Mouse (Mus musculus) macrophage (primary cell): ENCODE data around the gene Enox1. TPM values are rescaled to one million over a fixed set of nuclear protein-coding genes. Genes with fewer than 3 reads are reported as not detected.

Experiments used
- H3K27ac ChIP-seq: fragments of 350-480 bp; formaldehyde crosslinking; 2 replicates; pipeline ENCODE4 v1.9.0; 2021
- H3K36me3 ChIP-seq: fragments of 350-480 bp; formaldehyde crosslinking; 2 replicates; pipeline ENCODE4 v1.9.0; 2021; ENCODE audit errors: inconsistent target
- H3K4me3 ChIP-seq: fragments of 350-480 bp; formaldehyde crosslinking; 2 replicates; pipeline ENCODE4 v1.9.0; 2021; ENCODE audit errors: inconsistent target
- H3K79me2 ChIP-seq: fragments of 350-480 bp; formaldehyde crosslinking; 2 replicates; pipeline ENCODE4 v1.9.0; 2021; ENCODE audit errors: inconsistent target
- WGBS: methylation state at CpG from one replicate; pipeline ENCODE4 v1.1.7; 2026; ENCODE audit warnings: inconsistent platforms; ENCODE audit not compliant: missing documents; 5-methylcytosine and 5-hydroxymethylcytosine counted together
- polyA plus RNA-seq: library from polyadenylated mRNA; stranded (reverse); fragments of 250-400 nt; gene quantifications from 3 replicates; pipeline ENCODE4 v1.2.4, GENCODE M21; 2018; ENCODE audit warnings: inconsistent platforms

Gene Enox1
- polyA plus RNA-seq, 1 experiment from 2014 or later, result not detected

GRCm38 (mm10) chr14:77343662-77344340 lies 187.2 kb downstream of the Enox1 start:
- Histone ChIP-seq H3K4me3 (no peak overlapping the region), H3K27ac (peak overlapping the region; percentile 27; the same call in 1 of the 2 replicates), H3K79me2 (no peaks in the 10 kb centered on the region), H3K36me3 (no peaks in the 10 kb centered on the region)
- 31% methylated on average over 11 of the region's 11 CpGs for WGBS

DNA sequence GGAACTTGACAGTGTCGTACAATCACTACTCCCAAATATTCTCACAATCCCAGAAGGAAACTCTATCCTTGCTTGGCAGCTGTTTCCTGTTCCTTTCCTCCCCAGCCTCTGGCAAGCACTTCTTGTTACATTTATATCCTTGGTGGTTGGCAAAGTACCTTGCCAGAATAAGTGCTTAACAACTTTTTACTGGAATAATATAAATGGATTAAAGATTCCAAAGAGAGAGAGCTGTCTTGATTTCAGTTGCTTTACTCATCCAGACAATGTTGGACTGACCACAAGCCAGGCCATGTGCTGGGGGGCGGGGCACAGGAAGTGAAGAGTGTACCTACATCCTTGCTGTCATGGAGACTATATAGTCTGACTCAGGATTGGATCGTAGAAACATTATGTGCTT lies 189.7 kb downstream of the Enox1 start:
- WGBS, result 92% methylated on average over 3 of the region's 3 CpGs
- H3K79me2 ChIP-seq, result no peaks in the 10 kb centered on the region
- no peak overlapping the region for H3K4me3 ChIP-seq
- no peak overlapping the region for H3K27ac ChIP-seq
- no peaks in the 10 kb centered on the region for H3K36me3 ChIP-seq

GRCm38 (mm10) chr14:77351803-77352352 lies 195.3 kb downstream of the Enox1 start:
- Histone ChIP-seq H3K79me2 (no peaks in the 10 kb centered on the region), H3K36me3 (no peaks in the 10 kb centered on the region), H3K4me3 (no peak overlapping the region), H3K27ac (no peak overlapping the region)
- whole genome bisulfite sequencing, result 88% methylated on average over 2 of the region's 2 CpGs

GRCm38 (mm10) chr14:77362662-77363061 lies 206.1 kb downstream of the Enox1 start:
- H3K27ac ChIP-seq, result no peak overlapping the region
- no peaks in the 10 kb centered on the region for H3K79me2 ChIP-seq
- 89% methylated on average over 4 of the region's 4 CpGs for WGBS
- H3K36me3 ChIP-seq, result no peaks in the 10 kb centered on the region
- H3K4me3 ChIP-seq, result no peak overlapping the region

- WGBS, result 89% methylated on average over 8 of the region's 8 CpGs
- Histone ChIP-seq H3K4me3 (no peak overlapping the region), H3K27ac (no peak overlapping the region), H3K79me2 (no peaks in the 10 kb centered on the region), H3K36me3 (no peaks in the 10 kb centered on the region)
Observed at GRCm38 (mm10) chr14:77368411-77368810, 211.8 kb downstream of the Enox1 start.

DNA sequence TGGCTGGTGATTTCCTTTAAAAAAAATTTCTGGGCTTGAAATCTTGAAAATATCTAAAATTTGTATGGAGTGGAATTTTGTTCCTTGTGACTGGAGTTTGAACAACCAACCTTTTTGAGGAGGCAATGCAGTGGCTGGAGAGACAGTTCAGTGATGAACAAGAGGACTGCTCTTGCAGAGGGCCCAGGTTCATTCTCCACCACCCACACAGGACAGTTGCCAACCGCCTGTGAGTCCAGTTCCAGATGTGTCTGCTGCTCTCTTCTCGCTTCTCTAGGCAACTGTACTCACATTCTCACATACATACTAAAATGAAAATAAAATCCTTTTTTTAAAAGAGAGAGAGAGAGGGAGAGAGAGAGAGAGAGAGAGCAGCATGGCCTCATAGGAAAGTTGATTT lies 212.5 kb downstream of the Enox1 start:
- Histone ChIP-seq H3K79me2 (no peaks in the 10 kb centered on the region), H3K27ac (no peak overlapping the region), H3K36me3 (no peaks in the 10 kb centered on the region), H3K4me3 (no peak overlapping the region)
- WGBS, result 100% methylated on average over 2 of the region's 2 CpGs

- Histone ChIP-seq H3K36me3 (no peaks in the 10 kb centered on the region), H3K79me2 (no peaks in the 10 kb centered on the region), H3K4me3 (no peak overlapping the region), H3K27ac (no peak overlapping the region)
- WGBS, result 78% methylated on average over 3 of the region's 3 CpGs
Observed at GRCm38 (mm10) chr14:77370521-77370920, 214.0 kb downstream of the Enox1 start.

DNA sequence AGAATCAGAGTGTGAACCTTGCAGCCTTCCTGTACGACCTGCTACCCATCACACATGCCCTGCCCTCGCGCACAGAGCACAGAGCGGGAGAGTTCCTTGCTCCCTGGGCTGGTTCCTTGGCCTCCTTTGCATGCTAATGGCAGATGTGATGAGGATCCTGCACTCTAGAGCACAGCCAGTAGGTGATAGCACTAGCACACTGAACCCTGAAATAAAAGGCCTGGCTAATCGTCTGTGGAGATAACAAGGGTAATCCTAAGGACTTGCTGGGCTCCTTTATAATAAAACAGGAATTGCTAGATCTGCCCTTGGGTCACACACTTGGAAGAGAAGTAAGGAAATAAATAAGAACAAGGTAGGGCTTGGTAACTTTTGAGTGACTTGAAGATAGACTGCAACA lies 215.4 kb downstream of the Enox1 start:
- H3K4me3 ChIP-seq, result no peak overlapping the region
- no peak overlapping the region for H3K27ac ChIP-seq
- H3K36me3 ChIP-seq, result no peaks in the 10 kb centered on the region
- no peaks in the 10 kb centered on the region for H3K79me2 ChIP-seq
- WGBS, result 86% methylated on average over 5 of the region's 5 CpGs

DNA sequence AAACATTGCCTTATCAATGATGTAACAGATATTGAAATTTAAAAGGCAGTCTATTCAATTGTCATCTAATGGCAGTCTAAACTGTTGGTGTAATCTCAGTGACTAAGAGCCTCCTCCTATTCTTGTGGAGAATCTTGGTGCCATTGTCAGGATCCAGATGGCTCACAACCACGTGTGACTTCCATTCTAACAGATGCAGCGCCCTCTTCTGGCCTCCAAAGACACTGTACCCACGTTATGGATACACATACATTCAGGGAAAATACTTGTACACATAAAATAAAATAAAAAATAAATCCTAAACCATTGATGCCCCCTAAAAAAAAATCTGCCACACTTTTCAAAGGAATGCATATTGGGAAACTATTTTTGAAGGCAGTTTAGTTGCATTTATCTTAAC lies 216.6 kb downstream of the Enox1 start:
- no peaks in the 10 kb centered on the region for H3K36me3 ChIP-seq

DNA sequence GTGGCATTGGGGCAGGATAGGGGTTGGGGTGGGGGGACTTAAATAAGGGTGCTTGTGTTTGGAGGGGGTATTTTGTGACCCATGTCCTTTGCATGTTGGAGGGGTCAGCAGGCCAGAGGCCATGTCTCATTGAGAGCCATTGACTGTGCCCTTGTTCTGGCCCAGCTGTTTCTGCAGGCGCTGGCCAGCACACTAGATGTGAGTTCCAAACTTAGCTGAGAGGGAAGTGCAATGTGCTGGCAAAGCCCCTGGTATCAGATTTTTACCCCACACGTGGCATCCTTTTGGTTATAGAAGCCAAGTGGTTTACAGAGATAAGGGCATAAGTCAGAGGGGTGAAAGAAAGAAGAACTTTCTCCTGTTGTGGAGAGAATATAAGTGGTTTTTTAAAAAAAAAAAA lies 218.5 kb downstream of the Enox1 start:
- H3K27ac ChIP-seq, result no peak overlapping the region
- no peaks in the 10 kb centered on the region for H3K79me2 ChIP-seq
- WGBS, result 15% methylated on average over 2 of the region's 2 CpGs
- no peak overlapping the region for H3K4me3 ChIP-seq
- no peaks in the 10 kb centered on the region for H3K36me3 ChIP-seq

More for the DNA sequence above, 216.6 kb downstream of the Enox1 start:
- WGBS, result 88% methylated on average over 3 of the region's 3 CpGs
- no peaks in the 10 kb centered on the region for H3K79me2 ChIP-seq
- H3K27ac ChIP-seq, result no peak overlapping the region
- H3K4me3 ChIP-seq, result no peak overlapping the region

DNA sequence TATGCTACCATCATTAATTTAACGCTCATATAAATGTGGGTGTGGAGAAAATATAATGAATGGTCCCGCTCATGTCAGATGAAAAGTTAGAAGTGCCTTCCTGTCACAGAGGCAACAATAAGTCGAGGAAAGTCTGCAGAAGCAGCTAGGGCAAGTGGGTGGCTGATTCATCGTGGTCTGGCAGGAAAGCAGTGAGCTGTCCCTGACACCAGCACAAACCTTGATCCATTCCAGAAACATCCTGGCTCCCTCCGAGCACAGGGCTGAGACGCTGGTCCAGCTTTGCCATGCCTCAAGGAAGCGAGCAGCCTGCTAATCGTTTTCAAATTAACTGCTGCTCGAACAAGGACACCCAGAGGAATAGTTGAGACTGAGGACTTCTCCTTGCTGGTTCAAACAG lies 219.1 kb downstream of the Enox1 start:
- Histone ChIP-seq H3K36me3 (no peaks in the 10 kb centered on the region), H3K79me2 (no peaks in the 10 kb centered on the region), H3K27ac (no peak overlapping the region), H3K4me3 (no peak overlapping the region)
- WGBS, result 4% methylated on average over 9 of the region's 9 CpGs

DNA sequence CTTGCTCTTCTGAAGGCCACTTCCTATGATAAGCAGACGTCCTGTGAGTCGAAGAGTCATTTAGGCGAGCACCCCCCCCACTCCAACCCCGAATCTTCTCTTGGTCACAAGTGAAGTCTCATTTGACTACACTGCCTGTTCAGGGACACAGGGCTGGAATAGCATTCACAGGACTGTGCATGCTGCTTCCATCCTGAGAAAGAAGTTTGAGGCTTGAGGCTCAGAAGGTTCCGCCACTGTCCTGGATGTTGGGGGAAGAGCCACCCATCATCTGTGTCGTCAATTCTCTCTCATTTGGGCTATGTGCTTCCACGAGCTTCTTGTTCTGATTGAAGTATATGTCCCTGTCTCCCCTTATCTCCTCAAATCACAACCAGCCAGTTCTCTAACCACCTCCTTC lies 220.2 kb downstream of the Enox1 start:
- H3K27ac ChIP-seq, result no peak overlapping the region
- H3K4me3 ChIP-seq, result no peak overlapping the region
- no peaks in the 10 kb centered on the region for H3K36me3 ChIP-seq
- 29% methylated on average over 7 of the region's 7 CpGs for WGBS
- H3K79me2 ChIP-seq, result no peaks in the 10 kb centered on the region

DNA sequence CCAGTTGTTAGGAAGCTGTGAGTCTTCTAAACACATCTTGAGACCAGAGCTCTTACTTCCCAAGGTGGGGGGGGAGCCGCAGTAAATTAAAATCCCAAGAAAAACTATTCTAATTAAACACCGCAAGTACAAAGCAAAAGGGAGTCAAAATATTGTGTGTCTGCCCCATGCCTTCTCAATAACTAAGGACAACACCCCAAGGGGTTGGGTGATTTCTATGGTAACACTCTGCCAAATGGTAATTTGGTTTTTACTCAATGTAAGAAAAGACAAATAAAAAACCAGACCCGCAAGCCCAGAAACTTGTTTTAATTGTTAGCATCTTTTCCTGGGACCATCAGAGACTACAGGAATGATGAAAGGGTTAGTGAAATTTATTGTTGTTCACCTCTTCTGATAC lies 220.9 kb downstream of the Enox1 start:
- no peaks in the 10 kb centered on the region for H3K79me2 ChIP-seq
- no peak overlapping the region for H3K27ac ChIP-seq
- no peaks in the 10 kb centered on the region for H3K36me3 ChIP-seq
- no peak overlapping the region for H3K4me3 ChIP-seq
- 94% methylated on average over 3 of the region's 3 CpGs for WGBS

DNA sequence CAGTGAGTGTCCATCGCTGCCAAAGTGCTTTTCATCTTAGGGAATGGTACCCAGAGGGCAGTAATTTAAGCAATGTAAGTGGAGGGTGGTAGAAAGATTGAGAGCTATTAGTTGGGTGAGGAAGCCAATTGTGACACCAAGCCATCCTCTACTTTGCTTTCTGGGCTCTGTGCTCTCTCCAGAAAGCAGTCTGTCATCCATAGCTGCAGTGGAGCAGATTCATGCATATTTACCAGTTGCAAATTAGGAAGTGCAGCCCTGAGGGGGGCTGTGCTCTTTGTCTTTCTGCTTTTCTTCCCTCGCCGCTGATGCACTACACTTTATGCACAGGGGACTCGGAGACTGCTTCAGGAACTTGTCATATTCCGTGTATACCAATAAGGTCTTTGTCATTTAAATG lies 221.3 kb downstream of the Enox1 start:
- no peak overlapping the region for H3K4me3 ChIP-seq
- no peak overlapping the region for H3K27ac ChIP-seq
- H3K79me2 ChIP-seq, result no peaks in the 10 kb centered on the region
- H3K36me3 ChIP-seq, result no peaks in the 10 kb centered on the region
- 90% methylated on average over 5 of the region's 5 CpGs for WGBS

DNA sequence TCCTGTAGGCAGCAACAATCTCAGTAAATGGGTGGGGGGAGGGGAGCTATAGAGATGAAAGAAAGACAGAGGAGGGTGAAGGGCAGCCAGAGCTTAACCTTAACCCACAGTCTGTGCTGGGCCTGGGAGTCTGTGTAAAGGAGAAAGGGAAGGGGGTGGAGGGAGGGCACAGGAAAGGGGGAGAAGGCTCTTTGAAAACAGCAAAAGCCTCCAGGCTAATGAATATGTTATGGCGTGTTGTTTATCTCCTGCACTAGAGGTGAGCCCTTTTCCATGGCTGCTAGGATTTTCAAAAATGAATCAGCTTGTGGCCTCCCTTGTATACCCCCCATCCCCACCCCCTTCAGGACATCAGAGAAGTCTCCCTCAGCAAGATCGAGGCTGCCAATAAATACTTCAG lies 225.0 kb downstream of the Enox1 start:
- no peak overlapping the region for H3K27ac ChIP-seq
- 65% methylated on average over 2 of the region's 2 CpGs for WGBS
- H3K79me2 ChIP-seq, result no peaks in the 10 kb centered on the region
- H3K4me3 ChIP-seq, result no peak overlapping the region
- no peaks in the 10 kb centered on the region for H3K36me3 ChIP-seq

GRCm38 (mm10) chr14:77385621-77386020 lies 229.1 kb downstream of the Enox1 start:
- H3K79me2 ChIP-seq, result no peaks in the 10 kb centered on the region
- H3K36me3 ChIP-seq, result no peaks in the 10 kb centered on the region
- no peak overlapping the region for H3K4me3 ChIP-seq
- H3K27ac ChIP-seq, result no peak overlapping the region
- WGBS, result 53% methylated on average over 9 of the region's 9 CpGs
